Mouse (Mus musculus) hindbrain, embryonic 10.5 days (tissue): ENCODE measurements around the gene Cnnm3. TPM values are rescaled to one million over a fixed set of nuclear protein-coding genes. Genes with fewer than 3 reads are reported as not detected.

Experiments
- DNase-seq: peaks from one replicate; pipeline ENCODE4 v3.0.0-alpha.2; 2017; ENCODE audit warnings: low spot score
- H3K27ac ChIP-seq: fragments of 300-500 bp; sonication (generic); 2 replicates; pipeline ENCODE4 v1.5.1; 2016; ENCODE audit warnings: mild to moderate bottlenecking, moderate library complexity
- H3K27me3 ChIP-seq: fragments of 300-500 bp; sonication (generic); 2 replicates; pipeline ENCODE4 v1.6.1; 2016; ENCODE audit warnings: mild to moderate bottlenecking; ENCODE audit not compliant: poor library complexity, insufficient read depth, severe bottlenecking
- H3K36me3 ChIP-seq: fragments of 300-500 bp; sonication (generic); 2 replicates; pipeline ENCODE4 v1.6.1; 2016; ENCODE audit warnings: mild to moderate bottlenecking, moderate library complexity
- H3K4me1 ChIP-seq: fragments of 300-500 bp; sonication (generic); replicated peaks from 2 replicates; pipeline ENCODE4 v1.6.1; 2016; ENCODE audit warnings: mild to moderate bottlenecking
- H3K4me3 ChIP-seq: fragments of 300-500 bp; sonication (generic); 2 replicates; pipeline ENCODE4 v1.5.1; 2016; ENCODE audit warnings: mild to moderate bottlenecking, moderate library complexity
- H3K9me3 ChIP-seq: fragments of 300-500 bp; sonication (generic); 2 replicates; pipeline ENCODE4 v1.6.1; 2016; ENCODE audit warnings: mild to moderate bottlenecking, moderate library complexity
- WGBS: fragments of 180-500 bp; shearing (Covaris S2); methylation state at CpG from one replicate; pipeline ENCODE4 v1.1.7; 2016; 5-methylcytosine and 5-hydroxymethylcytosine counted together
- polyA plus RNA-seq: library from polyadenylated mRNA; unstranded; fragments of >200 nt; fragmentation: Nextera tagmentation; extraction: Ambion mirVana; gene quantifications from 2 replicates; pipeline ENCODE4 v1.2.1, GENCODE M21; 2016

The Cnnm3 gene
- polyA plus RNA-seq, 1 experiment from 2014 or later, result 3.2 TPM

GRCm38 (mm10) chr1:36512966-36513280 lies 1.3 kb downstream of the Cnnm3 start:
- 1% methylated on average over 16 of the region's 16 CpGs for WGBS
- Histone ChIP-seq H3K36me3 (peaks cover 36% of the 10 kb centered on the region), H3K9me3 (no peaks in the 10 kb centered on the region), H3K27me3 (no peaks in the 10 kb centered on the region), H3K4me1 (peaks cover 32% of the 10 kb centered on the region), H3K27ac (peak overlapping the region; percentile 96), H3K4me3 (peak overlapping the region; percentile 94)
- no peak for DNase-seq

GRCm38 (mm10) chr1:36513310-36513709 lies 1.6 kb downstream of the Cnnm3 start:
- H3K4me3 ChIP-seq, result peak overlapping the region; percentile 94
- 10% methylated on average over 1 of the region's 1 CpGs for WGBS
- H3K27me3 ChIP-seq, result no peaks in the 10 kb centered on the region
- H3K9me3 ChIP-seq, result no peaks in the 10 kb centered on the region
- peak overlapping the region; percentile 96; the same call in 1 of the 2 replicates for H3K27ac ChIP-seq
- H3K36me3 ChIP-seq, result peaks cover 40% of the 10 kb centered on the region
- no peak for DNase-seq
- peaks cover 33% of the 10 kb centered on the region for H3K4me1 ChIP-seq

GRCm38 (mm10) chr1:36513718-36514117 lies 2.1 kb downstream of the Cnnm3 start:
- peak; percentile 27 for DNase-seq
- no peaks in the 10 kb centered on the region for H3K9me3 ChIP-seq
- WGBS, result 35% methylated on average over 2 of the region's 2 CpGs
- no peak overlapping the region for H3K27ac ChIP-seq
- H3K36me3 ChIP-seq, result peaks cover 44% of the 10 kb centered on the region
- H3K27me3 ChIP-seq, result no peaks in the 10 kb centered on the region
- H3K4me1 ChIP-seq, result peaks cover 34% of the 10 kb centered on the region
- peak overlapping the region; percentile 94 for H3K4me3 ChIP-seq

- 87% methylated on average over 3 of the region's 3 CpGs for WGBS
- no peaks in the 10 kb centered on the region for H3K9me3 ChIP-seq
- no peak overlapping the region for H3K4me3 ChIP-seq
- H3K36me3 ChIP-seq, result peaks cover 88% of the 10 kb centered on the region
- no peaks in the 10 kb centered on the region for H3K27me3 ChIP-seq
- H3K4me1 ChIP-seq, result peaks cover 28% of the 10 kb centered on the region
- H3K27ac ChIP-seq, result no peak overlapping the region
- no peak for DNase-seq
These were observed 6.6 kb downstream of the Cnnm3 start for GRCm38 (mm10) chr1:36518259-36518658.

- Histone ChIP-seq H3K36me3 (peaks cover 95% of the 10 kb centered on the region), H3K4me1 (peaks cover 15% of the 10 kb centered on the region)
- 84% methylated on average over 11 of the region's 11 CpGs for WGBS
These were observed 8.0 kb downstream of the Cnnm3 start for GRCm38 (mm10) chr1:36519626-36520025.

GRCm38 (mm10) chr1:36522210-36522609 lies 10.5 kb downstream of the Cnnm3 start:
- Histone ChIP-seq H3K36me3 (peaks cover 97% of the 10 kb centered on the region), H3K4me3 (no peak overlapping the region)
- 95% methylated on average over 7 of the region's 7 CpGs for WGBS

More at GRCm38 (mm10) chr1:36519626-36520025, 8.0 kb downstream of the Cnnm3 start:
- no peaks in the 10 kb centered on the region for H3K27me3 ChIP-seq
- H3K27ac ChIP-seq, result no peak overlapping the region
- H3K4me3 ChIP-seq, result no peak overlapping the region
- no peaks in the 10 kb centered on the region for H3K9me3 ChIP-seq
- DNase-seq, result no peak

GRCm38 (mm10) chr1:36523332-36524013 lies 11.8 kb downstream of the Cnnm3 start:
- 91% methylated on average over 9 of the region's 9 CpGs for WGBS
- Histone ChIP-seq H3K27ac (no peak overlapping the region), H3K36me3 (peaks cover 89% of the 10 kb centered on the region), H3K4me3 (no peak overlapping the region), H3K27me3 (no peaks in the 10 kb centered on the region), H3K4me1 (no peaks in the 10 kb centered on the region), H3K9me3 (no peaks in the 10 kb centered on the region)
- no peak for DNase-seq

More at GRCm38 (mm10) chr1:36522210-36522609, 10.5 kb downstream of the Cnnm3 start:
- H3K9me3 ChIP-seq, result no peaks in the 10 kb centered on the region
- H3K27ac ChIP-seq, result no peak overlapping the region
- H3K27me3 ChIP-seq, result no peaks in the 10 kb centered on the region
- 0 out of 2 replicates have a peak, but pooled peaks cover 2% of the 10 kb centered on the region for H3K4me1 ChIP-seq
- no peak for DNase-seq

GRCm38 (mm10) chr1:36524058-36524457 lies 12.4 kb downstream of the Cnnm3 start:
- H3K27ac ChIP-seq, result no peak overlapping the region
- no peaks in the 10 kb centered on the region for H3K27me3 ChIP-seq
- H3K4me1 ChIP-seq, result no peaks in the 10 kb centered on the region
- no peaks in the 10 kb centered on the region for H3K9me3 ChIP-seq
- 93% methylated on average over 5 of the region's 5 CpGs for WGBS
- peaks cover 86% of the 10 kb centered on the region for H3K36me3 ChIP-seq
- DNase-seq, result no peak
- no peak overlapping the region for H3K4me3 ChIP-seq

- 89% methylated on average over 12 of the region's 12 CpGs for whole genome bisulfite sequencing
- Histone ChIP-seq H3K4me1 (no peaks in the 10 kb centered on the region), H3K4me3 (no peak overlapping the region), H3K9me3 (no peaks in the 10 kb centered on the region), H3K36me3 (peaks cover 75% of the 10 kb centered on the region), H3K27me3 (no peaks in the 10 kb centered on the region), H3K27ac (no peak overlapping the region)
- DNase-seq, result no peak
These were observed 14.1 kb downstream of the Cnnm3 start for GRCm38 (mm10) chr1:36525774-36526173.

GRCm38 (mm10) chr1:36526903-36527302 lies 15.2 kb downstream of the Cnnm3 start:
- no peaks in the 10 kb centered on the region for H3K4me1 ChIP-seq
- WGBS, result 96% methylated on average over 10 of the region's 10 CpGs
- H3K27ac ChIP-seq, result no peak overlapping the region
- peaks cover 75% of the 10 kb centered on the region for H3K36me3 ChIP-seq
- no peak for DNase-seq
- H3K27me3 ChIP-seq, result no peaks in the 10 kb centered on the region
- no peaks in the 10 kb centered on the region for H3K9me3 ChIP-seq
- H3K4me3 ChIP-seq, result no peak overlapping the region

GRCm38 (mm10) chr1:36528351-36528750 lies 16.7 kb downstream of the Cnnm3 start:
- Histone ChIP-seq H3K9me3 (no peaks in the 10 kb centered on the region), H3K27me3 (no peaks in the 10 kb centered on the region), H3K4me1 (0 out of 2 replicates have a peak, but pooled peaks cover 2% of the 10 kb centered on the region), H3K27ac (0 out of 2 replicates have a peak overlapping the region, but pooled peaks have one; percentile 12), H3K4me3 (no peak overlapping the region), H3K36me3 (peaks cover 61% of the 10 kb centered on the region)
- WGBS, result 67% methylated on average over 1 of the region's 1 CpGs
- DNase-seq, result no peak

- no peak for DNase-seq
- H3K9me3 ChIP-seq, result no peaks in the 10 kb centered on the region
- H3K4me1 ChIP-seq, result 0 out of 2 replicates have a peak, but pooled peaks cover 3% of the 10 kb centered on the region
- no peak overlapping the region for H3K27ac ChIP-seq
- WGBS, result 93% methylated on average over 4 of the region's 4 CpGs
- H3K36me3 ChIP-seq, result peaks cover 52% of the 10 kb centered on the region
- no peaks in the 10 kb centered on the region for H3K27me3 ChIP-seq
- H3K4me3 ChIP-seq, result no peak overlapping the region
These were observed 17.6 kb downstream of the Cnnm3 start for GRCm38 (mm10) chr1:36529274-36529673.

- no peak overlapping the region for H3K4me3 ChIP-seq
- no peaks in the 10 kb centered on the region for H3K9me3 ChIP-seq
- H3K27me3 ChIP-seq, result no peaks in the 10 kb centered on the region
- peaks cover 46% of the 10 kb centered on the region for H3K36me3 ChIP-seq
- H3K27ac ChIP-seq, result no peak overlapping the region
- WGBS, result 97% methylated on average over 4 of the region's 4 CpGs
- no peak for DNase-seq
- 0 out of 2 replicates have a peak, but pooled peaks cover 3% of the 10 kb centered on the region for H3K4me1 ChIP-seq
These were observed 18.2 kb downstream of the Cnnm3 start for GRCm38 (mm10) chr1:36529875-36530274.
